Mouse (Mus musculus): ENCODE results near the gene Dyrk2.
A peak's percentile ranks its signal among the peaks of the same experiment; 100 is the strongest.

Gene Dyrk2

GRCm38 (mm10) chr10:118870201-118870980 lies at the start of gene Dyrk2:
Dyrk2 (minus strand) TSS chr10:118870209.
- DNase-seq (ENCODE audit: low spot score in 2 of 2), result peak in 1 of 2 experiments; percentile 29

DNA sequence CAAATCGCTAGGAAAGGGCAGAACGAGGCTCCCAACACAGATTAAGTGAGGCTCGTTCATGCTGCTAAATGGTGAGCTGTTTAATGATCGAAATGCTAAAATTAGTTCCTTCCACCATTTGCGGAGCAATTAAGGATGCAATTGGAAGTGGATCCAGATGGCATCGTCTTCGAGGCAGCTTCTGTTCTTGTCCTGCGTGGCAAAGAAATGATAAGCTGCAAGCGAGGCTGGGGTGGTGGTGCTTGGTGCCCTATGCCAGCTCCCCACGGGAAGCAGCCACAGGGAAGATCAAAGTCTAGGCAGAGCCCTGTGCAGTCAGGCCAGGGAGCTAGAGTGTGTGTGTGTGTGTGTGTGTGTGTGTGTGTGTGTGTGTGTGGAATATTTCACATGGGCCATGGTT lies 32.6 kb upstream of the Dyrk2 start:
- no peak for DNase-seq (ENCODE audit: low spot score in 2 of 2)

DNA sequence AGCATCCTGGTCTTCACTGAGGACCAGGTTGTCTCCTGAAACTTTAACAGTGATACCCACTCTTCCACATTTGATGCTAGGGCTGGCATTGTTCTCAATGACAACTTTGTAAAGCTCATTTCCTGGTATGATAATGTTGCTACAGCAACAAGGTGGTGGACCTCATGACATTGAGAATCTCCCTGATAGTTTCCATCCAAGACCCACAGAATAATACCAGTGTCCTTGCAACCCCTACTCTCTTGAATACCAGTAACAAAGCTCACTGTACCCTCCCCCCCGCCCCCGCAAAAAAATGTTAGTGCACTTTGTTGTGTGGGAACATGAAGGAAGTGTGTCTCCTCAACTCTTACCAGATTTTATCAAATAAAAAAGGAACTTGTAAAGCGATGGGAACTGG lies 23.6 kb upstream of the Dyrk2 start:
- no peak for DNase-seq (ENCODE audit: low spot score in 2 of 2)

DNA sequence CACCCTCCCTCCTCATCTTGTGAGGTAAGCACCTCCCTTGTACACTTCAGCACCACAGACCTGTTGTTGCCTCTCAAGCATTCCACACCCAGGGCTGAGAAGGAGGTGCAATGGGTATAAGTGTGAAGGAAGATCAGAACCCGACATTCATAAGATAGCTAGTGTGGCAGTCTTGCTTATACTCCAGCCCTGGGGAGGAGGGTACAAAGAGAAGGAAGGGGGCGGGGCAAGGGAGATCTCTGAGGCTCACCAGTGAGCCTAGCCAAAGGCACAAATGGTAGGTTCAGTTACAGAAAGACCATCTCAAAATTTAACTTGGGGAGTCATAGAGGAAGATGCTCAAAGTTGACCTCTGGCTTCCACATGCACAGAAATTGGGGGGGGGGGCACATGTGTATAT lies 14.1 kb upstream of the Dyrk2 start:
- no peak for DNase-seq (ENCODE audit: low spot score in 2 of 2)

DNA sequence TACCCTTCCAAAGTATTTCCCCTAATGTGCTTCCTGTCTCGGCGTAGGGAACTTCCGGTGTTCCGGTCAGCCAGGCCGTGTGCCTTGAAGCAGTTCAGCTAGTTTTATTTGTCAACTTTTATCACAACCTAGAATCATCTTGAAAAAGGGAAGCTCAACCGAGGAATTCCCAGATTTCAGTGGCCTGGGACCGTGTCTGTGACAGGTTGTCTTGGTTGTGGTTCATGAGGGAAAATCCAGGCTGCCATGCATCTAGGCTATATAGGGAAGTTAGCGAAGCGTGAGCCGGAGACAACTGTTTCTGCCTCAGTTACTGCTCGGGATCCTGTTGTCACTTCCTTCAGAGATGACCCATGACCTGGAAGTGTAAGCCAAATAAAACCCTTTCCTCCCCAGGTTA lies 13.3 kb upstream of the Dyrk2 start:
- no peak for DNase-seq (ENCODE audit: low spot score in 2 of 2)

GRCm38 (mm10) chr10:118882258-118882885 lies 12.4 kb upstream of the Dyrk2 start:
- no peak for DNase-seq (ENCODE audit: low spot score in 2 of 2)

- DNase-seq (ENCODE audit: low spot score in 2 of 2), result no peak
These were observed 10.8 kb upstream of the Dyrk2 start for GRCm38 (mm10) chr10:118880776-118881175.

GRCm38 (mm10) chr10:118872196-118872595 lies 2.2 kb upstream of the Dyrk2 start:
- no peak for DNase-seq (ENCODE audit: low spot score in 2 of 2)

DNA sequence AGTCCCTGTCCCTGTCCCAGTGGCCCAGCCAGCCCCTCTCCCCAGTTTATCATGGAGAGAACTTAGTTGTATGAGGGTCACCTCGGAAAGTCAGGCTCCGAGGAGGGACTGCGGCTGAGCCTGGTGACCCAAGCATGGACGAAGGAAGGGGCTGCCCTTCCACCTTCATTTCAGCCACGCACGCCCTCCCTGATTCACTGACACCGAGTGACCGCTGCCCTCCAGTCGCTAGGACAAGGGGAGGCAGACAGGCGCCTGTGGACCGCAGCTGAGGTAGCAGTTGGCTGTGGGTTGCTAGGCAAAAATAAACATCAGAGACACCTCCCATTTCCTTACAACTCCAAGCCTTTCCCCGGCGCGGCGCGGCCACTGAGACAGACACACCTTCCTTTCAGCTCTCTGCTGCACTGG lies 413 bp downstream of the Dyrk2 start:
- peak; percentile 44 to 57 for DNase-seq (ENCODE audit: low spot score in 2 of 2)

DNA sequence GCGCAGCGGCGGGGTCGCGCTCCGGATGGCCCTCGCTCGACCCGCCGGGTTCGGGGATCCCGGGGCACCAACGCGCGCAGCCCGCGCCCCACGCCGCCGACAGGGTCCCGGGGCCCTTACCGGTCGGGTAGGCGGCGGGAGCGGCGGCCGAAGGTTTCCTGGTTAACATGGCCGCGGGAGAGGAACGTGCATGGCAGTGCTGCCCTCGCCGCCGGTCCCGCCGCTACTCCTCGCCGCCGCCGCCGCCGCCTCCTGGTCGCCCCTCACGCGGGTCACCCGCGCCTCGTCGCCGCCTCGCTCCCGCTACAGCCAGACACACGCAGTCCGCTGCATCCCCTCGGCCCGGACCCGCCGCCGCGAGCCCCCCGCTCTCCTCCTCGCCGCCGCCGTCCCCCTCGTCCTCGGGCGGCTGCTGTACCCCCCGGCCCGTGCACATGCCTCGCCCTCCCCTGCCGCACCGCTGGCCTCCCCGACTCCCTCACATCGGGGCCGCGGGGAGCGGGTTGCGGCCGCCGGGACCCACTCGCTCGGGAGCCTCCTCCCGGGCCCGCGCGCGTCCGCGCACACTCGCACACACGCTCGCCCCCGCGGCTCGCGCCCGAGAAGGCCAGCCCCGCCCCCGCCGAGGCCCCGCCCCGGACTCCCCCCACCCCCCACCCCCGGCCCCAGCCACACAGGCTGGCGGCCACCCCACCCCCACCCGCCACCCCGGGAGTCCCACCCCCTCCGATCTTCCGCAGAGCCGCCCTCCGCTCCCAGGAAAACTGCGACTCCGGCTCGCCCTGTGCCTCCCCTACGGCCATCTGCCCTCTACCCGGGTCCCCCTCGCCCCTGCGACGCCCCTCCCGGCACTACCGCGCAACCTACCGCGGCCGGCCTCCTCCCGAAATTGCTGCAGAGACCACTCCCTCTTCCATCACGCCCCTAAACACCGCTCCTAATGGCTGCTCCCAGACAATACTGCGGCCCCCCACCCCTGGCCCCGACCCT lies 1.1 kb downstream of the Dyrk2 start:
- peak; percentile 69 to 83 for DNase-seq (ENCODE audit: low spot score in 2 of 2)

DNA sequence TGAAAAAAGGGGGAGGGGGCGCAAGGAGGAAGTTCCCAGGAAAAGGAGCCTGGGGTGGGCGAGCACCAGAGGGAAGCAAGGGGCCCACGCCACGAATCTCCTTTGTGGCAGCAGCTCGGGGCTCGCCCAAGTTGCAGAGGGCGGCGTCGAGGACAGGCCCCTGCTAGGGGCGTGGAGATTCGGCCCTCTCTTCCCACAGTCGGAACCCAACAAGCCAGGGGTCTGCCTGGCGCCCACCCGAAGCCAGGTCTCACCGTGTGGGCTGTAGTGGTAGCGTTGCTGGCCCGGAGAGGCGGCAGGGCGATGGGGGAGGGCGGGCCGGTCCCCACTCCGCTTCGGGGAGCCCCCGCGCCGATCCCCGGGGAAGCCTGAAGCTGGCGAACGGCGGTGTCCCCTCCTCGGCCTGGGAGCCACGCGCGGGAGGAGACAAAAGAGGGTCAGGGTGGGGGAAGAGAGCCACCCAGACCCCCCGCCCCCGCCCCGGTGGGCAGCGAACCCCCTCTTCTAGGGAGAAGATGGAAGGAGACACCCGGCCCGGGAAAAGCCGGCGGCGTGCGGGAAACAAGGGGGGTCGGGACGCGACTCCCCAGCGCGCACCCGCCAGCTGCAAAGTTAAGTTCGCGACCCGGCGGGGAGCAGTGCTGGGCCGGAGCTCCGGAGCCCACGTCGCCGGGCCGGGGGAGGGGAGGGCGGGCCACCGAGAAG lies 2.0 kb downstream of the Dyrk2 start:
- DNase-seq (ENCODE audit: low spot score in 2 of 2), result peak; percentile 23 to 46

- DNase-seq (ENCODE audit: low spot score in 2 of 2), result no peak
These were observed 2.6 kb downstream of the Dyrk2 start for GRCm38 (mm10) chr10:118867304-118867895.

DNA sequence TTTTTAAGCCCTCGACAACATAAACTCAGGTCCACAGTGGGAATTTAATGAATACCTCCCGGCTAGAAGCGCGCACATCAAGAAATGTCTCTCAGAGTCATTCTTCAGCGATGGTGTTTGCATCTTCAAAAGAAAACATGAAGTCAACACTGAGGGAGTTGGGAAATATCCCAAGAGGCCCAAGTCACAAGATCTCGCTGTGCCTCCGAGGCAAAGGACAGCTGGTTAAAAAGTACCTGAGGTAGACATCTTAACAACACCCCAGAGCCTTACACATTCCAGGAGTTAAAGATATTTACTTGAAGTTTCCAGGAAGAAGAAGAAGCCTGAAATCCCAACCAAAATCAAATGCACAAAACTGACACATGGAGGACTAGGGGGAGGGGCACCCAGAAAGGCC lies 5.0 kb downstream of the Dyrk2 start:
- no peak for DNase-seq (ENCODE audit: low spot score in 2 of 2)

DNA sequence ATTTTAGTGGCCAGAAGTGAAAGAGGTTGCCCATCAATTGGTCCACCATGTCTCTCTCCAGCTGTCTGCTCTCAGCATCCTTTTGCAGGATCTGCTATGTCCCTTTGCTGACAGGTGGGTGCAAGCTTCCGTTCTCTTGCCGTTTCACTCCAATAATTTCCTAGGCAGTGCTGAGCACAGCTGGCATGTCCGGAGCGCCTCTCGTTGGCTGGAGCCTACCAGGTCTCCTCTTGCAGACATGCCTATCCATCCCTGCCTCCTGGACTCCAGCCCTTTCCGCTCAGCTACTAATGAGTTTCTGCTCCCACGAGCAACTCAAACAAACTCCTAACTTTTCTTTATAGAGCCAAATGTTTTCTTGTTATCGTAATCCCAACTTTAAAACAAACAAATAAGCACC lies 6.4 kb downstream of the Dyrk2 start:
- DNase-seq (ENCODE audit: low spot score in 2 of 2), result no peak

GRCm38 (mm10) chr10:118862233-118862632 lies 7.8 kb downstream of the Dyrk2 start:
- DNase-seq (ENCODE audit: low spot score in 2 of 2), result no peak

GRCm38 (mm10) chr10:118861234-118862025 lies 8.6 kb downstream of the Dyrk2 start:
- no peak for DNase-seq (ENCODE audit: low spot score in 2 of 2)

- DNase-seq (ENCODE audit: low spot score in 2 of 2), result no peak
These were observed 10.4 kb downstream of the Dyrk2 start for GRCm38 (mm10) chr10:118859655-118860054.

DNA sequence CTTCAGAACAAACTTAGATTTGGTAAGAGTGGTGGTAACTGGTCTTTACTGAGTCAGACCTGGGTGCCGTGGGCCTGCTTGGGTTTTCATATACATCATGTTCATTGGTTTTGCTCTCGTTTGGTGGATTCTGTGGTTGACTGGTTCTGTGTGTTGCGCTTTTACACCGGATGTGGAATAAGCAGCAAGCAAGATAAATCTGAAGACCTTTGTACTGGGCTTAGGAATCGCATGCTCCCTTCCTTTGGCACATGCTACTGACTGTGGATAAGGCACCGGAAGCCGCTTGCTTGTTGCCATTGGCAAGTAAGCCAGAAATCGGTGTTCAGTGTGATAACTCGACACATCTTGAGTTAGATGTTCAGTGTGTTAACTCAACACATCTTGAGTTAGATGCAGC lies 15.4 kb downstream of the Dyrk2 start:
- no peak for DNase-seq (ENCODE audit: low spot score in 2 of 2)

DNA sequence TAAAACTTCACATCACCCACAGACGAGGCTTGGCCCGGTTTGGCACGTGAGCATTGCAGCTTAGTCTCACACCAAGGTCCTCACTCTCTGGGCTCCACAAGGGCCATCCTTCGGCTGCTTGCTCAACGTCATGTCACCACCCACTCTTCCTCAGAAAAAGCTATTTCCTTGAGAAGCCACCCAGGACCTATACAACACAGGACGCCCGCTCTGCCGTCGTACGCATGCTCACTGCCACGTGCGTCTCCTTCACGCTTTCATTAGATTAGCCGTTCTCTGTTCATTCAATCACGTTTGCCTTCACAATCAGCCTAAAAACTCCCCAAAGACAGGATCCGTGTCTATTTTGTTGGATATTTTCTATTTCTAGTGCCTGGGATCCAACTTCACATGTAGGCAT lies 17.5 kb downstream of the Dyrk2 start:
- DNase-seq (ENCODE audit: low spot score in 2 of 2), result no peak

- DNase-seq (ENCODE audit: low spot score in 2 of 2), result no peak
These were observed 21.5 kb downstream of the Dyrk2 start for GRCm38 (mm10) chr10:118848501-118848900.

All from frontal cortex, postnatal 10 days (tissue).